Mouse (Mus musculus) lung, adult 2 months (tissue): ENCODE results near the gene Xpo6.

Source experiments
- CTCF ChIP-seq: fragments of 200-500 bp; IDR thresholded peaks from 2 replicates; pipeline ENCODE4 v1.5.1; 2011; ENCODE audit warnings: mild to moderate bottlenecking, low read length, control low read depth; ENCODE audit not compliant: insufficient read depth
- POLR2A ChIP-seq: fragments of 200-500 bp; IDR thresholded peaks from 2 replicates; pipeline ENCODE4 v1.6.1; 2011; ENCODE audit warnings: low read depth, mild to moderate bottlenecking, control low read depth, low read length, borderline replicate concordance; ENCODE audit errors: extremely low read depth

DNA sequence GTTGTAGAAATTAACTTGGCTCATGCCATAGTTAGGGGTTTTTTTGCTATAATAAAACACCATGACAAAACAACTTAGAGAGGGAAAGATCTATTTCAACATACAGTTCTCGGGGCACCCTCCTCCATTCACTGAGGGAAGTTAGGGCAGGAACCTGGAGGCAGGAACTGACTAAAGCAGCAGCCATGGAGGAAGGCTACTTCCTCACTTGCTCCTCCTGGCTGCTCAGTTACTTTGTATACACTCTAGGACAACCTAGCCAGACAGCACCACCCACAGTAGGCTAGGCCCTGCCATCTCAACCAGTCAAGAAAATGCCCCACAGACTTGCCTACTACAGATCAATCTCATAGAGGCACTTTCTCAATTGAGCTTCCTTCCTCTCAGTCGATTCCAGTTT lies 55.9 kb downstream of the Xpo6 start:
- no peak for TF ChIP-seq POLR2A
- TF ChIP-seq CTCF, result no peak
